Mouse (Mus musculus): ENCODE data around the gene Ndufa13. TPM values are rescaled to one million over a fixed set of nuclear protein-coding genes. Genes with fewer than 3 reads are reported as not detected.

Ndufa13 gene
- polyA plus RNA-seq, 1 experiment from 2014 or later: 46.3 TPM

- Histone ChIP-seq H3K4me3 (ENCODE audit: inconsistent target) (no peak overlapping the region), H3K36me3 (ENCODE audit: inconsistent target) (no peaks in the 10 kb centered on the region), H3K79me2 (ENCODE audit: inconsistent target) (no peaks in the 10 kb centered on the region), H3K27ac (no peak overlapping the region)
- WGBS (ENCODE audit: missing documents): 91% methylated on average over 10 of the region's 10 CpGs
These were observed 48.5 kb downstream of the Ndufa13 start for GRCm38 (mm10) chr8:69853869-69854268.

GRCm38 (mm10) chr8:69850926-69851506 lies 51.3 kb downstream of the Ndufa13 start:
- H3K79me2 ChIP-seq (ENCODE audit: inconsistent target): no peaks in the 10 kb centered on the region
- WGBS (ENCODE audit: missing documents): 74% methylated on average over 7 of the region's 7 CpGs
- H3K27ac ChIP-seq: no peak overlapping the region
- H3K36me3 ChIP-seq (ENCODE audit: inconsistent target): no peaks in the 10 kb centered on the region
- no peak overlapping the region for H3K4me3 ChIP-seq (ENCODE audit: inconsistent target)

- no peak overlapping the region for H3K27ac ChIP-seq
- no peaks in the 10 kb centered on the region for H3K79me2 ChIP-seq (ENCODE audit: inconsistent target)
- 63% methylated on average over 3 of the region's 3 CpGs for WGBS (ENCODE audit: missing documents)
- no peaks in the 10 kb centered on the region for H3K36me3 ChIP-seq (ENCODE audit: inconsistent target)
- H3K4me3 ChIP-seq (ENCODE audit: inconsistent target): no peak overlapping the region
These were observed 52.5 kb downstream of the Ndufa13 start for GRCm38 (mm10) chr8:69849899-69850298.

- Histone ChIP-seq H3K36me3 (ENCODE audit: inconsistent target) (no peaks in the 10 kb centered on the region), H3K4me3 (ENCODE audit: inconsistent target) (no peak overlapping the region), H3K79me2 (ENCODE audit: inconsistent target) (no peaks in the 10 kb centered on the region), H3K27ac (no peak overlapping the region)
- WGBS (ENCODE audit: missing documents): 94% methylated on average over 8 of the region's 8 CpGs
These were observed 53.4 kb downstream of the Ndufa13 start for GRCm38 (mm10) chr8:69848951-69849350.

GRCm38 (mm10) chr8:69847167-69848065 lies 54.9 kb downstream of the Ndufa13 start:
- 90% methylated on average over 3 of the region's 3 CpGs for WGBS (ENCODE audit: missing documents)
- Histone ChIP-seq H3K79me2 (ENCODE audit: inconsistent target) (no peaks in the 10 kb centered on the region), H3K27ac (no peak overlapping the region), H3K36me3 (ENCODE audit: inconsistent target) (no peaks in the 10 kb centered on the region), H3K4me3 (ENCODE audit: inconsistent target) (no peak overlapping the region)

Other genes with a start within 250 kb of the Ndufa13 start
- gene Zfp964, start 248.1 kb downstream of the Ndufa13 start, polyA plus RNA-seq (2018): 0.38 to 0.52 TPM (median 0.46 TPM) in 3 replicates
- 13.1 to 18.8 TPM (median 17.6 TPM) in 3 replicates for gene Zfp869, start 191.8 kb downstream of the Ndufa13 start, polyA plus RNA-seq (2018)
- gene Zfp963, start 152.6 kb downstream of the Ndufa13 start, polyA plus RNA-seq (2018): 3.1 to 6.2 TPM (median 3.8 TPM) in 3 replicates
- 0.75 TPM in 1 of 3 replicates, not detected in the others for gene Gm20422, start 127.7 kb downstream of the Ndufa13 start, polyA plus RNA-seq (2018)
- 22.5 to 33.4 TPM (median 32.7 TPM) in 3 replicates for gene Atp13a1, start 111.4 kb downstream of the Ndufa13 start, polyA plus RNA-seq (2018)
- 10.1 to 11.2 TPM (median 10.2 TPM) in 3 replicates for gene Zfp866, start 111.4 kb downstream of the Ndufa13 start, polyA plus RNA-seq (2018)
- gene Gmip, start 93.9 kb downstream of the Ndufa13 start, polyA plus RNA-seq (2018): 53.5 to 77.1 TPM (median 60.5 TPM) in 3 replicates
- 0.36 to 0.38 TPM (median 0.37 TPM) in 3 replicates for gene Lpar2, start 80.1 kb downstream of the Ndufa13 start, polyA plus RNA-seq (2018)
- gene Pbx4, start 70.1 kb downstream of the Ndufa13 start, polyA plus RNA-seq (2018): 0.34 TPM in 1 of 3 replicates, not detected in the others
- not detected in 3 replicates for gene Cilp2, start 14.9 kb downstream of the Ndufa13 start, polyA plus RNA-seq (2018)
- 0.22 to 0.84 TPM in 2 of 3 replicates, not detected in the other for gene Tssk6, start 374 bp downstream of the Ndufa13 start, polyA plus RNA-seq (2018)
- gene Yjefn3, start 154 bp upstream of the Ndufa13 start, polyA plus RNA-seq (2018): 0.68 TPM in 1 of 3 replicates, not detected in the others
- 38.2 to 65.2 TPM (median 54.8 TPM) in 3 replicates for gene Gatad2a, start 93.8 kb upstream of the Ndufa13 start, polyA plus RNA-seq (2018)
- gene Mau2, start 140.2 kb upstream of the Ndufa13 start, polyA plus RNA-seq (2018): 11.9 to 29.5 TPM (median 18.7 TPM) in 3 replicates
- gene Sugp1, start 140.3 kb upstream of the Ndufa13 start, polyA plus RNA-seq (2018): 21.0 to 34.1 TPM (median 22.9 TPM) in 3 replicates
- gene Tm6sf2, start 170.4 kb upstream of the Ndufa13 start, polyA plus RNA-seq (2018): 0.10 TPM in 1 of 3 replicates, not detected in the others
- gene Hapln4, start 180.9 kb upstream of the Ndufa13 start, polyA plus RNA-seq (2018): 0.03 TPM in 1 of 3 replicates, not detected in the others
- not detected in 3 replicates for gene Ncan, start 218.3 kb upstream of the Ndufa13 start, polyA plus RNA-seq (2018)
- 18.4 to 44.2 TPM (median 25.7 TPM) in 3 replicates for gene Nr2c2ap, start 228.8 kb upstream of the Ndufa13 start, polyA plus RNA-seq (2018)
- 4.5 to 7.7 TPM (median 7.3 TPM) in 3 replicates for gene Rfxank, start 236.6 kb upstream of the Ndufa13 start, polyA plus RNA-seq (2018)
- gene Borcs8, start 236.9 kb upstream of the Ndufa13 start, polyA plus RNA-seq (2018): 31.7 to 53.1 TPM (median 41.2 TPM) in 3 replicates
- not detected in 3 replicates for gene Mef2b, start 237.2 kb upstream of the Ndufa13 start, polyA plus RNA-seq (2018)

All from macrophage (primary cell).